Mouse (Mus musculus) gastrocnemius, adult 2 months (tissue): ENCODE measurements around the gene Nipal3. TPM values are rescaled to one million over a fixed set of nuclear protein-coding genes. Genes with fewer than 3 reads are reported as not detected.
A peak's percentile ranks its signal among the peaks of the same experiment; 100 is the strongest.

ENCODE experiments used
- DNase-seq: peaks from one replicate; pipeline ENCODE4 v3.0.0; 2022
- H3K27ac ChIP-seq: fragments of 200-600 bp; 2 replicates; pipeline ENCODE4 v1.8.1; 2022; ENCODE audit warnings: mild to moderate bottlenecking
- H3K4me3 ChIP-seq: fragments of 200-600 bp; 2 replicates; pipeline ENCODE4 v1.8.1; 2022; ENCODE audit warnings: mild to moderate bottlenecking, moderate library complexity
- CTCF ChIP-seq: fragments of 200-600 bp; IDR thresholded peaks from 2 replicates; pipeline ENCODE4 v1.8.1; 2022; ENCODE audit warnings: antibody characterized with exemption, mild to moderate bottlenecking, moderate library complexity
- intact Hi-C: fragments of 180-260 bp; cut with DNase I; formaldehyde crosslinking; loops from one replicate; pipeline ENCODE4 v1.15.1; 2025
- total RNA-seq, 2 experiments: library from RNA; stranded (reverse); gene quantifications; 2 replicates each; pipeline ENCODE4 v1.2.3; 2021

The Nipal3 gene
- total RNA-seq, 2 experiments from 2014 or later, result 17.3 to 18.4 TPM

DNA sequence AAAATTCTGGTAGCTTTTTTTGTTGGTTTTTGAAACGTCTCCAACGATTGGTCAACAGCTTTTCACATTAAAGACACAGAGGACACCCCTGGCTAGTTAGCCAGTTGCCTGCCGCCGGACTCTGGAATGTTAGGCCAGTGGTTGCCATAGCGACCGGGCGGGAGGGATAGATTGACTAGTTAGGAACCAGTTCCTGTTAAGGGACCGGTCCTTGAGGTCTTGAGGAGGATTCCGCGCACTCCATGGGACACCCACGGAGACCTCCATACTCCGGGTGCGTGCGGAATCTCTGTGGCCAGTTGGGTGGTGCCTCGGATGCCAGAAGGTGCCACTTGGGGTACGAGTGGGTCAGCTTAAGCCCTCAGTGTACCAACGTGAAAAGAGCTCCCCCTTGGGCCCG, 972 bp upstream of the Nipal3 start:
- peak; percentile 66 for DNase-seq
- no peak for TF ChIP-seq CTCF
- Histone ChIP-seq H3K4me3 (no peak overlapping the region), H3K27ac (no peak overlapping the region)
- intact Hi-C loops, result loop anchor here (2.0 kb wide), 1 partner anchor 61 kb away; no protein-coding TSS in a partner anchor

DNA sequence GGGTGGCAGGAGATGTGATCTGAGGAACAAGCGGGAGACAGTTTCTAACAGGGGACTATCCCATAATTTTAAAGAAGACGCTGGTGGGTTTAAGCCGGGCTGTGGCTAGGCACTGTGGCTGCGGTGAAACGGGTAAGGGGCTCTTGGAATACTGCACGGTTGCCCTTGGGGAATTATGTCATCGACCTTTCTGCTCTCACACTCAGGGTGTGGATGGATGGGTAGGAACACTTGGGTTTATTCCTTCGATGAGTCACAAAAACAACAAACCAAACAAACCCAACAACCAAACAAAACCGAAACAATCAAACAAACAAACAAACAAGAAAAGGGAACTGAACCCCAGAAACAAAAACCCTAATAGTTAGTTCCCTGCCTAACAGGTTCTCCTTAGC, 556 bp upstream of the Nipal3 start:
- peak overlapping the region; percentile 91 for H3K4me3 ChIP-seq
- TF ChIP-seq CTCF, result no peak
- no peak for DNase-seq
- no peak overlapping the region for H3K27ac ChIP-seq
- intact Hi-C loops, result loop anchor here (2.0 kb wide), 1 partner anchor 61 kb away; no protein-coding TSS in a partner anchor

- TF ChIP-seq CTCF, result no peak
- intact Hi-C loops, result loop anchor here (2.0 kb wide), 1 partner anchor 59 kb away; no protein-coding TSS in a partner anchor
- Histone ChIP-seq H3K27ac (peak overlapping the region; percentile 87), H3K4me3 (peak overlapping the region; percentile 91)
- peak; percentile 35 for DNase-seq
Measured at GRCm38 (mm10) chr4:135493691-135494520, 932 bp downstream of the Nipal3 start.

GRCm38 (mm10) chr4:135493271-135493670, 1.6 kb downstream of the Nipal3 start:
- TF ChIP-seq CTCF, result no peak
- DNase-seq, result no peak
- Histone ChIP-seq H3K27ac (peak overlapping the region; percentile 87), H3K4me3 (peak overlapping the region; percentile 91)
- intact Hi-C loops, result no loop called here

DNA sequence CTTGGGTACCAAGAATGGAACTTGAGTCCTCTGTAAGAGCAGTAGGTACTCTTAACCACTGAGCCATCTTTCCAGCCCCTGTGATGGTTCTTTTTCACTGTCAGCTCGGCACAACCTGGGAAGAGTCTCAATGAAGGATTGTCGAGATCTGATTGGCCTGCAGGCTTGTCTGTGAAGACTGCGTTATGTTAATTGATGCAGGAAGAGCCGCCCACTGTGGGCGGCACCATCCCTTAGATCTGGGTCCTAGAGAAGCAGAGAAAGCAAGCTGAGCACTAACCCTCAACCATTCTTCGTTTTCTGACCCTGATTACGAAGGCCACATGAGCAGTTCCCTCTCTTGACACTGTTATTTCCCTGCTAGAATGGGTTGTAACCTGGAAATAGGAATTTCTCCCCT, 5.6 kb downstream of the Nipal3 start:
- no peak for DNase-seq
- TF ChIP-seq CTCF, result no peak
- intact Hi-C loops, result no loop called here
- Histone ChIP-seq H3K27ac (no peak overlapping the region), H3K4me3 (no peak overlapping the region)

GRCm38 (mm10) chr4:135486352-135486751, 8.5 kb downstream of the Nipal3 start:
- no peak overlapping the region for H3K4me3 ChIP-seq
- intact Hi-C loops, result no loop called here
- no peak for DNase-seq
- H3K27ac ChIP-seq, result no peak overlapping the region
- TF ChIP-seq CTCF, result no peak

- H3K27ac ChIP-seq, result no peak overlapping the region
- intact Hi-C loops, result no loop called here
- no peak for TF ChIP-seq CTCF
- DNase-seq, result no peak
- H3K4me3 ChIP-seq, result no peak overlapping the region
Measured at GRCm38 (mm10) chr4:135485086-135485485, 9.8 kb downstream of the Nipal3 start.

GRCm38 (mm10) chr4:135480370-135480769, 14.5 kb downstream of the Nipal3 start:
- Histone ChIP-seq H3K4me3 (no peak overlapping the region), H3K27ac (no peak overlapping the region)
- intact Hi-C loops, result no loop called here
- TF ChIP-seq CTCF, result peak; percentile 8; the same call in 1 of the 2 replicates
- no peak for DNase-seq

GRCm38 (mm10) chr4:135477851-135478250, 17.0 kb downstream of the Nipal3 start:
- DNase-seq, result no peak
- no peak overlapping the region for H3K4me3 ChIP-seq
- H3K27ac ChIP-seq, result no peak overlapping the region
- intact Hi-C loops, result no loop called here
- TF ChIP-seq CTCF, result no peak

GRCm38 (mm10) chr4:135463406-135463805, 31.4 kb downstream of the Nipal3 start:
- Histone ChIP-seq H3K4me3 (no peak overlapping the region), H3K27ac (no peak overlapping the region)
- intact Hi-C loops, result no loop called here
- no peak for DNase-seq
- no peak for TF ChIP-seq CTCF

DNA sequence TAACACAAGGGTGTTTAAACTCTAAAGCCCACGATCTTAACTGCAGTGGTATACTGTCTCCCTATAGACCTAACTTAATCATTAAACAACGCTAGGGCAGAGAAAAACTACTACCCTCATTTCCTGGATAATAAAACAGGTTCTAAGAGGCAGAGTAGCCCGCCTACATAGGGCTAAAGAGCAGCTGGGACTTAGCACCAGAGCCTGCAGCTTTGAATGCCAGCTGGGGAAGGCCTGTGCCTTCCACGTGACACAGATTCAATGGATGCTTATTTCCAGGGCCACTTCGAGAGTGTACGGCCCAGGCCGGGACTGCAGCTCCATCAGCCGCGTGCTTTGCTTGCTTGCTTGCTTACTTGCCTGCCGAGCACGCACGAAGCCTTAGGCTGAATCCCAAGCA, 41.3 kb downstream of the Nipal3 start:
- TF ChIP-seq CTCF, result no peak
- DNase-seq, result no peak
- intact Hi-C loops, result no loop called here
- Histone ChIP-seq H3K4me3 (no peak overlapping the region), H3K27ac (peak overlapping the region; percentile 57)

DNA sequence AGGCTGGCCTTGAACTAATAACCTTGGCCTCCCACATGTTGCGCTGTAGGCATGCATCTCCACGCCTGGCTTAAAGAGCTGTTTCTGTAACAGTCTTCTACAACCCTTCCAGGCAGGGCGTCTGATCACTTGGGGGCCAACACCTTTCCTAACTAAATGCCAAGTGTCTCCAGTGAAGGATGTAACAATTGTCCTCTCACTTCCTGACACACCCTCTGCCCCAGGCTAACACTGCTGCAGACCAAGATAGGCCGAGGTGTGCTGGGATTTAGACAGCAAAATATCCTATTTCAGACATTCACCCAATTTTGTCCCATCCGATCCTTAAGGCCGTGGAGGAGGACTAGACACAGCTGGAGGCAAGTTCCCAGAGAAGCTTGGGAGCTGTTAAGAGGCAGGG, 41.7 kb downstream of the Nipal3 start:
- DNase-seq, result no peak
- Histone ChIP-seq H3K27ac (peak overlapping the region; percentile 57), H3K4me3 (no peak overlapping the region)
- intact Hi-C loops, result no loop called here
- no peak for TF ChIP-seq CTCF

DNA sequence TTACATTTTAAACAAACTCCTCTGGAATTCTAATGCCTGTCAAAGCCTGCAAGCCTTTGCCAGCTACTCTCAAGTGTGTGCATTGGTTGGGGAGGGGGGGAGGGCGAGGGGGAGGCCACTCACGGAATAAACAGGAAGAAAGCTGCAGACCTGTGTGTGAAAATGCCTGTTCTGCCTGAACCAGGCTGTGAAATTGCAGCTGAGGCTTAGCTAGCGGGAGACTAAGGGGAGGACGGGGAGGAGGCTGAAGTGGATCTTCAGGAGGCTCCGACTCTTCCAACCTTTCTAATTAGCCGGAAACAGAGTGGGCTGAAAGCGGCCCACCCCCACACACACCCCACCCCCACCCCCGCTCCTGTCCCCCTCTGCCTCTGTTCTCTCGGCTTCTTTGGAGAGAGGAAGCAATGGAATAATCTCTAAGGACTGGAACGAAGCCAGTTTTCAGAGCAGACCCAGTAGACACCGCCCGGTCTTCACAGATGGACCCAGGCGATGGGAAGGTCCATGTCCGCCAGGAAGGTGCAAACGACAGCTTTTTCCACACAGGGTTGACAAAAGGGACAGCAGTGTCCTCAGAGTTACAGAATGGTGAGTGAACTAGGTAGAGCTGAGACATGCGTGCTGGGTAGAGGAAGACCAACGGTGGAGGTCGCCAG, 43.4 kb downstream of the Nipal3 start:
- DNase-seq, result no peak
- Histone ChIP-seq H3K4me3 (no peak overlapping the region), H3K27ac (no peak overlapping the region)
- intact Hi-C loops, result no loop called here
- TF ChIP-seq CTCF, result no peak
